Mouse (Mus musculus): ENCODE measurements at regions not wholly inside any gene's neighbourhood (a gene's known extent, or its start where the extent isn't known, plus 50 kb on each side); places are given as distances from the start of the nearest gene placed in this dataset.

GRCm38 (mm10) chr11:23148048-23148596 lies 107.7 kb upstream of the Xpo1 start:
- no peak for TF ChIP-seq CTCF (IDR thresholded peaks at IDR 0.05; ENCODE audit: borderline replicate concordance, extremely low read depth, insufficient read depth, insufficient read length)
- TF ChIP-seq POLR2A (IDR thresholded peaks at IDR 0.05; ENCODE audit: borderline replicate concordance, extremely low read depth, insufficient read depth, insufficient read length, poor library complexity, severe bottlenecking): no peak

Measured in brain, embryonic 14.5 days (tissue).